Mouse (Mus musculus) liver, adult 2 months (tissue): ENCODE data around the gene Fbxl18. TPM values are rescaled to one million over a fixed set of nuclear protein-coding genes. Genes with fewer than 3 reads are reported as not detected.
"Not testable (repeated sequence)": the region's sequence is repeated elsewhere in the genome, so short reads cannot be mapped to it uniquely, and the experiment has no call there.

ENCODE experiments used
- DNase-seq: peaks from one replicate; pipeline ENCODE4 v3.0.0-alpha.2; 2011; ENCODE audit warnings: low read depth, low spot score; ENCODE audit errors: extremely low read depth
- H3K27ac ChIP-seq: fragments of 200-500 bp; replicated peaks from 2 replicates; pipeline ENCODE4 v1.5.1; 2012; ENCODE audit warnings: low read depth, mild to moderate bottlenecking, control low read depth, inconsistent platforms, low read length; ENCODE audit not compliant: insufficient read depth
- H3K27me3 ChIP-seq: fragments of 200-500 bp; 2 replicates; pipeline ENCODE4 v1.6.1; 2012; ENCODE audit warnings: mild to moderate bottlenecking, moderate library complexity, low read length, inconsistent platforms; ENCODE audit not compliant: control insufficient read depth, insufficient read depth
- H3K36me3 ChIP-seq: fragments of 200-500 bp; 2 replicates; pipeline ENCODE4 v1.6.1; 2012; ENCODE audit warnings: low read length, inconsistent platforms; ENCODE audit not compliant: control insufficient read depth, insufficient read depth
- H3K4me1 ChIP-seq: fragments of 200-500 bp; 2 replicates; pipeline ENCODE4 v1.6.1; 2011; ENCODE audit warnings: low read length; ENCODE audit not compliant: control insufficient read depth, insufficient read depth
- H3K4me3 ChIP-seq: fragments of 200-500 bp; 2 replicates; pipeline ENCODE4 v1.5.1; 2011; ENCODE audit warnings: low read depth, mild to moderate bottlenecking, control low read depth, low read length, moderate library complexity; ENCODE audit not compliant: insufficient read depth
- H3K79me2 ChIP-seq: fragments of 200-500 bp; 2 replicates; pipeline ENCODE4 v1.6.1; 2012; ENCODE audit warnings: inconsistent platforms, mild to moderate bottlenecking, low read length, moderate library complexity; ENCODE audit not compliant: control insufficient read depth, insufficient read depth
- H3K9ac ChIP-seq: fragments of 200-500 bp; 2 replicates; pipeline ENCODE4 v1.6.1; 2012; ENCODE audit warnings: low read depth, mild to moderate bottlenecking, control low read depth, inconsistent platforms, low read length
- CTCF ChIP-seq: fragments of 200-500 bp; IDR thresholded peaks from 2 replicates; pipeline ENCODE4 v1.5.1; 2011; ENCODE audit warnings: low read depth, low read length, control low read depth
- POLR2A ChIP-seq: fragments of 200-500 bp; IDR thresholded peaks from 2 replicates; pipeline ENCODE4 v1.6.1; 2011; ENCODE audit warnings: low read length, control low read depth; ENCODE audit not compliant: insufficient read depth; ENCODE audit errors: extremely low read depth
- WGBS: fragments of 180-500 bp; shearing (Covaris S2); methylation state at CpG from one replicate; pipeline ENCODE4 v1.1.7; 2018; 5-methylcytosine and 5-hydroxymethylcytosine counted together
- polyA plus RNA-seq: library from polyadenylated mRNA; depleted of rRNA; stranded (reverse); fragments of >200 nt; gene quantifications from 2 replicates; pipeline ENCODE4 v1.2.3, GENCODE M21; 2012
- total RNA-seq: library from RNA; depleted of rRNA; stranded (reverse); fragments of >200 nt; gene quantifications from 2 replicates; pipeline ENCODE4 v1.2.3, GENCODE M21; 2014

Gene Fbxl18
- total and polyA plus RNA-seq, 2 experiments = 1.5 to 10.6 TPM

GRCm38 (mm10) chr5:142896192-142896591 is 971 bp upstream of the Fbxl18 start:
- Histone ChIP-seq H3K9ac (no peak overlapping the region), H3K27me3 (no peaks in the 10 kb centered on the region), H3K79me2 (peaks cover 13% of the 10 kb centered on the region; the same call in 1 of the 2 replicates), H3K27ac (no peak overlapping the region), H3K4me3 (no peak overlapping the region), H3K36me3 (peaks cover 3% of the 10 kb centered on the region; the same call in 1 of the 2 replicates), H3K4me1 (peaks cover 4% of the 10 kb centered on the region; the same call in 1 of the 2 replicates)
- WGBS = 66% methylated on average over 10 of the region's 10 CpGs
- 0 out of 2 replicates have a peak, but pooled peaks have one; percentile 10 for TF ChIP-seq CTCF
- no peak for TF ChIP-seq POLR2A
- no peak for DNase-seq

GRCm38 (mm10) chr5:142891396-142891795 is 3.8 kb downstream of the Fbxl18 start:
- Histone ChIP-seq H3K9ac (no peak overlapping the region), H3K79me2 (peaks cover 18% of the 10 kb centered on the region), H3K4me1 (peaks cover 4% of the 10 kb centered on the region; the same call in 1 of the 2 replicates), H3K27ac (no peak overlapping the region), H3K4me3 (no peak overlapping the region), H3K27me3 (no peaks in the 10 kb centered on the region), H3K36me3 (peaks cover 2% of the 10 kb centered on the region; the same call in 1 of the 2 replicates)
- WGBS = 90% methylated on average over 6 of the region's 6 CpGs
- no peak for TF ChIP-seq CTCF
- no peak for TF ChIP-seq POLR2A
- DNase-seq = no peak

DNA sequence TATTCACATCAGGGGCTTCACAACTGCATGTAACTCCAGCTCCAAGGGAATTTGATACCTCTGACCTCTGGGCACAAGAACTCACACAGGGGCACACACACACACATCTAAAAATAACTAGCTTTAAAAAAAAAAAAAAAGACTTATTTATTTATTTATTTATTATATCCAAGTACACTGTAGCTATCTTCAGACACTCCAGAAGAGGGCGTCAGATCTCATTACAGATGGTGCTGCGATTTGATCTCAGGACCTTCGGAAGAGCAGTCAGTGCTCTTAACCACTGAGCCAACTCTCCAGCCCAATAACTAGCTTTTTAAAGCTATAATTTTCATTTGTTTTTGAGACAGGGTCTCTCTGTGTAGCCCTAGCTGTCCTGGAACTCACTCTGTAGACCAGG is 7.7 kb downstream of the Fbxl18 start:
- not testable (repeated sequence) for H3K9ac ChIP-seq, H3K36me3 ChIP-seq, H3K79me2 ChIP-seq, H3K27me3 ChIP-seq, DNase-seq, H3K4me1 ChIP-seq, H3K27ac ChIP-seq, H3K4me3 ChIP-seq
- WGBS = 88% methylated on average over 3 of the region's 3 CpGs

GRCm38 (mm10) chr5:142886761-142887160 is 8.5 kb downstream of the Fbxl18 start:
- Histone ChIP-seq H3K27ac (no peak overlapping the region), H3K4me3 (no peak overlapping the region), H3K4me1 (no peaks in the 10 kb centered on the region), H3K9ac (no peak overlapping the region), H3K79me2 (peaks cover 9% of the 10 kb centered on the region), H3K36me3 (peaks cover 2% of the 10 kb centered on the region; the same call in 1 of the 2 replicates), H3K27me3 (no peaks in the 10 kb centered on the region)
- no peak for DNase-seq
- no peak for TF ChIP-seq POLR2A
- TF ChIP-seq CTCF = no peak
- 94% methylated on average over 20 of the region's 20 CpGs for WGBS

GRCm38 (mm10) chr5:142886181-142886580 is 9.0 kb downstream of the Fbxl18 start:
- TF ChIP-seq CTCF (no peak), POLR2A (no peak)
- H3K36me3 ChIP-seq = peaks cover 2% of the 10 kb centered on the region; the same call in 1 of the 2 replicates
- WGBS = 96% methylated on average over 19 of the region's 19 CpGs
- peaks cover 9% of the 10 kb centered on the region for H3K79me2 ChIP-seq
- DNase-seq = no peak
- H3K4me3 ChIP-seq = no peak overlapping the region
- no peaks in the 10 kb centered on the region for H3K27me3 ChIP-seq
- no peak overlapping the region for H3K27ac ChIP-seq
- no peaks in the 10 kb centered on the region for H3K4me1 ChIP-seq
- H3K9ac ChIP-seq = no peak overlapping the region

DNA sequence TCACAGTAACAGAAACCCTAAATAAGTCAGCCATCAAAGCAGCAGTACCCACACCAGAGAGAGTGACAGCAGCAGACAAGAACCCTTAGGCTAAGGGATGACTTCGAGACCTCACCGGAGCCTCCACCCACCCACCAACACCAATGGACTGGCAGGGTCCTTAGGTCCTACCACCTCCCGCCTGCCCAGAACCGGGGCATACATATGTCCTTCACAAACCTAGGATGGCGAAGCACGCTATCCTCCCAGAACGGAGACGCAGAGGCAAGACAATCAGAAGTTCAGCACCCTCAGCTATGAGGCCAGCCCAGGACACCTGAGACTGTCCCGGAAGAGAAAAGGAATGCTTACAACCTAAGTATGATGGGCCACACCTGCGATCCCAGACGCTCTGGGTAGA is 12.8 kb downstream of the Fbxl18 start:
- no peak for TF ChIP-seq CTCF
- TF ChIP-seq POLR2A = no peak
- H3K36me3 ChIP-seq = peaks cover 2% of the 10 kb centered on the region; the same call in 1 of the 2 replicates
- no peak for DNase-seq
- 96% methylated on average over 11 of the region's 11 CpGs for WGBS
- H3K27ac ChIP-seq = no peak overlapping the region
- H3K27me3 ChIP-seq = no peaks in the 10 kb centered on the region
- no peak overlapping the region for H3K9ac ChIP-seq
- H3K79me2 ChIP-seq = peaks cover 9% of the 10 kb centered on the region
- no peak overlapping the region for H3K4me3 ChIP-seq
- H3K4me1 ChIP-seq = no peaks in the 10 kb centered on the region
